Mouse (Mus musculus): Measurements from ENCODE around the gene Fignl1.

Gene Fignl1

GRCm38 (mm10) chr11:11808820-11809403 lies at the start of gene Fignl1:
Fignl1 (minus strand) TSS chr11:11808962.
- DNase-seq (ENCODE audit: low read depth in 2 of 2, low spot score in 2 of 2), result peak; percentile 98

DNA sequence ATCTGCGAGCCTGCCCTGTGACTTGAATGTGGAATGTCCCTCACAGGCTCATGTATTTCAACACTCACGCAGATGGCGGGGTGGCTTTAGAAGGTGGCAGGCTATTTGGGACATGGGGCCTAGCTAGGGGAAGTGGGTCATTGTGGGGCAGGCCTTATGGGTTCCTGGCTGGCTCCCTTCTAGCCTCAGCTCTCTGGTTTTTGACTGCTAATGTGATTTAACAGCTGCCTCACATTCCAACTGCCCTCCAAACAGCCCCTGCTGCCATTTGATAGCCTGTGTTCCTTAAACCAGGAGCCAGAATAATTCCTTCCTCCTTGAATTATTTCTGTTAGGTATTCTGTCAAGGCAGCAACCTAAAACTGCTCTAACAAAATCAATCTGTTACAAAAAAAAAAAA lies 48.2 kb upstream of the Fignl1 start:
- DNase-seq (ENCODE audit: low read depth in 2 of 2, low spot score in 2 of 2), result no peak

GRCm38 (mm10) chr11:11855685-11856131 lies 46.9 kb upstream of the Fignl1 start:
- no peak for DNase-seq (ENCODE audit: low read depth in 2 of 2, low spot score in 2 of 2)

- DNase-seq (ENCODE audit: low read depth in 2 of 2, low spot score in 2 of 2), result no peak
Observed at GRCm38 (mm10) chr11:11855061-11855672, 46.4 kb upstream of the Fignl1 start.

- DNase-seq (ENCODE audit: low read depth in 2 of 2, low spot score in 2 of 2), result no peak
Observed at GRCm38 (mm10) chr11:11853731-11854461, 45.1 kb upstream of the Fignl1 start.

- no peak for DNase-seq (ENCODE audit: low read depth in 2 of 2, low spot score in 2 of 2)
Observed at GRCm38 (mm10) chr11:11851957-11852505, 43.3 kb upstream of the Fignl1 start.

- no peak for DNase-seq (ENCODE audit: low read depth in 2 of 2, low spot score in 2 of 2)
Observed at GRCm38 (mm10) chr11:11850476-11851267, 41.9 kb upstream of the Fignl1 start.

- no peak for DNase-seq (ENCODE audit: low read depth in 2 of 2, low spot score in 2 of 2)
Observed at GRCm38 (mm10) chr11:11849513-11850311, 41.0 kb upstream of the Fignl1 start.

DNA sequence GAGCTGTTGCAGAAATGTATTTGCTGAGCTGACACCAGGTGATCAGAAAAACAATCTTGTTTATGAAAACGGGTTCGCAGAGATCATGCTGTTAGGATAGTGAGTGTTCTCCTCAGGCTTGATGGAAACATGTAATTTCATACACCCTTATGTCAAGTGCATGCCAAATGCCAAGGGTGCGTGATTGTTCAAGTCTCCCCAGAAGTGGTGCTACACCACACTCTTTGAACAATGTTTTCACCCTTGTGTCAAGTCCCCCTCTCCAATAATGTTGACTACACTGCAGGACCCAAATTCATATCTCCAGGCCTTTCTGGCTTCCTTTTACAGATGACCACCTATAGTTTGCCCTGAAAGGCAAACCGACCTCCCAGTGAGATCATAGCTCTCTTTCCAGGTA lies 39.7 kb upstream of the Fignl1 start:
- no peak for DNase-seq (ENCODE audit: low read depth in 2 of 2, low spot score in 2 of 2)

GRCm38 (mm10) chr11:11845044-11845443 lies 36.3 kb upstream of the Fignl1 start:
- no peak for DNase-seq (ENCODE audit: low read depth in 2 of 2, low spot score in 2 of 2)

DNA sequence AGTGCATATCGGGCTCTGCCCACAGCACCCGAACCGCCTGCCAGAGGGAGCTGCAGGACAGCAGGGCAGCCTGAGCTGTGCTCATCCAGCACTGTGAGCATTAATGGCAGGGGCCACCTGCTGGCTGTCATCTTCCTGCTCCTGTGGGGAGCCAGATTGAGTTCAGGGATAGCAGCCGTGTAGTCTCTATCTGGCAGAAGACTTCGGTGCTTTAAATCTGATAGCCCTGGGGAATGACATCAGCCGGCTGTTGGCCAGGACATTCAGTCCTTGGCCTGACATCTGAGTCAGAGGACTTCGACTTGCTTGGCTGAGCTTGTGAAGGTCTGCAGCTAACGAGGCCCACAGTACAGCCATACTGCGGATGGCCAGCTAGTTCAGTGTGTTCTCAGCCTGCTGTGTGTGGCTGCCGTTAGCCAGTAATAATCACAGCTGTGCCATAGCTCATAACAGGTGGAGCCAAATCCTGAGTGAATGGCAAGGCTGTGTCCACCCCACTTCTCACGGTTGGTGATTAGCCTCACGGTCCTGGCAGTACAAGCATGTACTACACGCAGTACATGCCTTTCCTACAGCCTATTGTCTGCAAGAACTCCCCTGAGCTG lies 35.7 kb upstream of the Fignl1 start:
- DNase-seq (ENCODE audit: low read depth in 2 of 2, low spot score in 2 of 2), result no peak

DNA sequence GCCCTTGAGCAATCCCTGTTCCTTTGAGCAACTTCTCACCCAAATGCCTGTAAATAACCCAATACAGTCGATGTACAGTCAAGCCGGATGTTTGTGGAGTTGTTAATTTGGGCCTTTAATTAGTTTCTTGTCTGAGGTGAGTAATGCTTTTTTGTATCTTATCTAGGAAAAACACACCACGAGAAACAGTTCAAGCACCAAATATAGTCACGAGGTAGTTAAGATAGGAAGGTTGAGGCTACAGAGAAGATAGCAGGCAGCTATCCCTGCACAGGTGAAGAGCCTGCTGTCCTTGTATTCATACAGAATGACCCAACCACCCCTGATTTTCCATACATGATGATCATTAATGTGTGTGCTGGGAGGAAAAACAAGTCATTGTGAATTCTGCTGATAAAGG lies 32.8 kb upstream of the Fignl1 start:
- no peak for DNase-seq (ENCODE audit: low read depth in 2 of 2, low spot score in 2 of 2)

- DNase-seq (ENCODE audit: low read depth in 2 of 2, low spot score in 2 of 2), result no peak
Observed at GRCm38 (mm10) chr11:11840746-11841145, 32.0 kb upstream of the Fignl1 start.

DNA sequence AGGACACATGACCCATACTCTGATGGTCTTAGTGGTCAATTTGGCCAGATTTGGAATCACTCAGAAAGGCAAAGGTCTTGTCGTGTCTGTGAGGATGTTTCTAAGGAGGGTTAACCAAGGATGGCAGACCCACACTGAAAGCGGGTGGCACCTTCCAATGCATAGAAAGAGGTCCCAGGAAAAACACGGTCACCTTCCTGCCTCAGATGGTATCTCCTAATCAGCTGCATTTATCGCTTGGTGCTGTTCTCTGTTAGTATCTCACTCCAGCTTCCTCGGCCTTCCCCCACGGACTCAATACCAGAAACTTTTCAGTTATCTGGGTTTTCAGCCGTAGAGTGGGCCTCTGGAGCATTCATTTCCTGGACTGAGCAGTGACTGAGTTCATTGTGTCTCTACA lies 31.1 kb upstream of the Fignl1 start:
- DNase-seq (ENCODE audit: low read depth in 2 of 2, low spot score in 2 of 2), result no peak

DNA sequence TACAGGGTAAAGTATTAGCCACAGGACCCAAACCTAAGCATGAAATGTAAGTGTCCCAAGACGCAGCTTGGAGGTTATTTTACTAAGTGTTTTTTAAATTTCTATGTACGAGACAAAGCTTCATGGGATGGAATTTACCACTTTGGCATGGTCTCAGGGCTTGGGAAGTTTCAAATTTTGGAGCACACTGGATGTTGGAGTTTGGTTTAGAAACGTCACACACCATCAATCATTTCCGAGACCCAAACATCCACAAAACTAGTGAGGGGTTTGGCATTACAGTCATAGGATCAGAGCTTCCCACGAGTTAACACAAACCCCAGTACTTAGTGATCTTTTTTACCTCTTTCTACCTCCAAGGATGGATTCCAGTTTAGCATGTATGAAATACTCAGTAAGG lies 28.6 kb upstream of the Fignl1 start:
- DNase-seq (ENCODE audit: low read depth in 2 of 2, low spot score in 2 of 2), result no peak

DNA sequence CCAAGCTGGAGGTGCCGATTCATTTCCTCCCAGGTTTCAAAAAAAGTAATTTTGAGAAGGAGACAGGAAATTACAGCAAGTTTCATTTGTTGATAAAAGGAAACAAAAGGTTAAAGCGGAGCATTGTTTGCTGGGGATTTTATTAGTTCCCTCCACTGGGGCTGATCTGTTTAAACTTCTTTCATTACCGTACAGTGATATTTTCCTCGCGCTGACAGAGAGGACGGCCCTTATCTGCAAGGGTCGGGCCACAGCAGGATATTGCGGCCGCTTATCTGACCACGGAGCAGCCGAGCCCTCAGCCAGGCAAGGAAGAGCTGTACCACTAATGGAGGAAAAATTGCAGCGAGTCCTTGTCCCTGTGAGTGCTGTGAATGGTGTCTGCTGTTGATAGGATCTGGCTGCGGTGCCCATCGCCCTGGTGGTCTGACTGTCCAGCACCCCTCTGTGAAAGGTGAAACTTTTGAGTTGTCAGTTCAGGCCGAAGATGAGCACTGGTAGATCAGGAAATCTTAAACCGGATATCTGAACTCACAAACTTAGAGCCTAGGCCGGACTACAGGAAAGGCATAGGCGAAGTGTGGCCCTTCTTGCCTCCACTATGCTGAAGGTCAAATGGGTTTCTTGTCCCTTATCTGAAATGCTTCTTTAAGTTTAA lies 28.1 kb upstream of the Fignl1 start:
- peak in 1 of 2 experiments; percentile 3 for DNase-seq (ENCODE audit: low read depth in 2 of 2, low spot score in 2 of 2)

DNA sequence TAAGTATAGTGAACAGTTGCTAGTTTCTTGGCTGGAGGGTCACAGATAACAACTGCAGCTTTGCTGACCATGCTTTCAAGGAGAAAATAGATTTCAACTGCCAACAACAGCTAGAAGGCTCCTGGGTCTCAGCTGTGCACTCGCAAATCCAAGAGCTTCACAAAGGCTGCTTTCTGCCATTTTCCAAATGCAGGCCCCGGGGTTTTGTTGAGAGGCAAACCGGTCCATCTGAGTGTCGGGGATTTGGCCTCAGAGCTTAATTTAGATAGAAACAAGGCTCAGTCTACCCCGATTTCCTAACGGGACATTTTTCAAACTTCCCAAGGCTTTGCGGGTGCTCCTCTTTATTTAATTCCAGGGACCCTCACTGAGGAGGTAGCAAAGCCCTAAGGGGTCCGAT lies 27.5 kb upstream of the Fignl1 start:
- no peak for DNase-seq (ENCODE audit: low read depth in 2 of 2, low spot score in 2 of 2)

- no peak for DNase-seq (ENCODE audit: low read depth in 2 of 2, low spot score in 2 of 2)
Observed at GRCm38 (mm10) chr11:11835791-11836190, 27.0 kb upstream of the Fignl1 start.

DNA sequence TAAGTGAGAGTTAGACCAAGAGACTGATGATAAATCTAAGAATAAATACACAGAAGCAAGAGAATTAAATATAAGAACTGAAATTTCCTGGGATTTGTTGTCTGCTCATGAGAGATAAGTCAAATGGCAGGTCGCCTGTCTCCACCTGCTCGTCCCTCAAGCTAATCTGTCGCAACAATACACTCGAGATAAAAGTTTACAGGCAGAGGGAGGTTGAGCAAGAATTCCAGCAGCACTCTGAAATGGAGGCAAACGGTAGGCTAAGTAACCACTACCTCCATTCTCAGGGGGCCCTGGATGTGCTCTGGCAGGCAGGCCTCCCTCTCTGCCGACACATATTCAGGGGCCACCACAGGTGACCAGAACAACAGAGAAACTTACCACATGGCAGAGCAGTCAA lies 26.6 kb upstream of the Fignl1 start:
- no peak for DNase-seq (ENCODE audit: low read depth in 2 of 2, low spot score in 2 of 2)

GRCm38 (mm10) chr11:11833100-11833499 lies 24.3 kb upstream of the Fignl1 start:
- no peak for DNase-seq (ENCODE audit: low read depth in 2 of 2, low spot score in 2 of 2)
